ENCODE assay signal across 25 mouse cellular contexts in the genomic region with DNA sequence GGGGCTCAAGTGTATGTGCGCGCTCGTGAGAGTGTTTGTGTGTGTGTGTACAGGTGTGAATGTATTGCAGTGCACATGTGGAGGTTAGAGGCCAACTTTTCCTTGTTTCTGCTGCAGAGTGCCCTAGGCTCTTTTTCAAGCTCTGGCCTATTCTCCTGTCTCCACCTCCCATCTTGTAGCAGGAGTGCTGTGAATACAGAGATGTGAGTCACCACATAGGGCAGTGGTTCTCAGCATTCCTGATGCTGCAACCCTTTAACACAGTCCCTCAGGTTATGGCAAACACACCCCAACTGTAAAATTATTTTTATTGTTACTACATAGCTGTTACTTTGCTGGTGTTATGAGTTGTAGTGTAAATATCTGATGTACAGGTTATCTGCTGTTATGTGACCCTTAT.
"Had no signal": no experiment of that assay in that cellular context is flagged by ENCODE, and none has a peak within 500 bp of the region (broad histone marks: within the 10 kb centered on the region; RNA-seq: fewer than 3 reads in every experiment).

No protein-coding gene starts in this region.

- DNase-seq: gastrocnemius, postnatal 14 days; gastrocnemius, postnatal 36 days; heart, adult 11 months; heart, adult 2 months; heart, postnatal 10 days; heart, postnatal 4 days; kidney, adult 11 months; kidney, adult 9 months; kidney, postnatal 14 days; layer of hippocampus, adult 9-11 months; layer of hippocampus, postnatal 36 days; left cerebral cortex, postnatal 4 days had no signal

- H3K27me3 ChIP-seq: heart, embryonic 12.5 days; hindbrain, embryonic 13.5 days; hindbrain, embryonic 15.5 days; kidney, embryonic 15.5 days; limb, embryonic 13.5 days; limb, embryonic 15.5 days; liver, embryonic 12.5 days had no signal

- H3K9me3 ChIP-seq: heart, embryonic 10.5 days; heart, embryonic 12.5 days; hindbrain, embryonic 10.5 days; hindbrain, embryonic 13.5 days; hindbrain, embryonic 15.5 days; kidney, embryonic 15.5 days; limb, embryonic 13.5 days; limb, embryonic 15.5 days; liver, embryonic 12.5 days had no signal

- H3K4me2 ChIP-seq: heart, embryonic 12.5 days; hindbrain, embryonic 13.5 days; hindbrain, embryonic 15.5 days; kidney, embryonic 15.5 days; limb, embryonic 13.5 days; limb, embryonic 15.5 days; liver, embryonic 12.5 days had no signal

- H3K4me1 ChIP-seq: hindbrain, embryonic 15.5 days; kidney, embryonic 15.5 days; limb, embryonic 15.5 days had no signal

- H3K27ac ChIP-seq: heart, adult 2 months; heart, embryonic 10.5 days; hindbrain, embryonic 10.5 days; hindbrain, embryonic 13.5 days; hindbrain, embryonic 15.5 days; hindbrain, postnatal 0 days; kidney, embryonic 15.5 days; kidney, postnatal 0 days; limb, embryonic 15.5 days; liver, embryonic 12.5 days; liver, embryonic 14.5 days had no signal

- ATAC-seq: hindbrain, postnatal 0 days; intestine, embryonic 16.5 days; liver, embryonic 12.5 days had no signal

- H3K4me3 ChIP-seq: heart, adult 2 months; heart, embryonic 10.5 days; heart, embryonic 12.5 days; hindbrain, embryonic 10.5 days; hindbrain, embryonic 13.5 days; hindbrain, embryonic 15.5 days; kidney, embryonic 15.5 days; limb, embryonic 13.5 days; limb, embryonic 15.5 days; liver, embryonic 12.5 days had no signal

- H3K9ac ChIP-seq: heart, embryonic 12.5 days; hindbrain, embryonic 13.5 days; hindbrain, embryonic 15.5 days; kidney, embryonic 15.5 days; limb, embryonic 13.5 days; limb, embryonic 15.5 days; liver, embryonic 12.5 days; liver, embryonic 14.5 days had no signal
